Mouse (Mus musculus): Measurements from ENCODE around the gene Calml3.
"Not testable (repeated sequence)": the region's sequence is repeated elsewhere in the genome, so short reads cannot be mapped to it uniquely, and the experiment has no call there.

Calml3 gene

DNA sequence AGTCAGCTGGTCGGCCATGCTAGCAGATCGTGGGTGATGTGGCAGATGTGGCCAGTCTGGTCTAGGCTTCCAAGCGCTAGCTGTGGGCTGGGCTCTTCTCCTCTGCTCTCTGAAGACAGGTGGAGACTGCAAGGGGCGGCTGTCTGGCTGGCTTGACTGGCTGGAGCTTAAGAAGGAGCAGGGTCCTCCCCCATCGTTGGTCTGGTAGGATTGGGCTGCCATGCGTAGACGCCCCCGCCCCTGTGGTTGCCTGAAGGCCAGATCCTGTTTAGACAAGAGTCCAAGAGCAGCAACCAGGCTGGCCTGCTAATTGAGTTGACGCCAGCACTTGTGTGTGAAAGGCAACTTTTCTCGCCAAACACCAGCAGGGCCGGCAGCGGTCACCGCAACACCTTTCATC is at the start of gene Calml3:
Gene Calml3, minus strand, starts transcription at position 131 of the 400 bp plus-strand sequence.
- DNase-seq (ENCODE audit: low read depth, low spot score): no peak

DNA sequence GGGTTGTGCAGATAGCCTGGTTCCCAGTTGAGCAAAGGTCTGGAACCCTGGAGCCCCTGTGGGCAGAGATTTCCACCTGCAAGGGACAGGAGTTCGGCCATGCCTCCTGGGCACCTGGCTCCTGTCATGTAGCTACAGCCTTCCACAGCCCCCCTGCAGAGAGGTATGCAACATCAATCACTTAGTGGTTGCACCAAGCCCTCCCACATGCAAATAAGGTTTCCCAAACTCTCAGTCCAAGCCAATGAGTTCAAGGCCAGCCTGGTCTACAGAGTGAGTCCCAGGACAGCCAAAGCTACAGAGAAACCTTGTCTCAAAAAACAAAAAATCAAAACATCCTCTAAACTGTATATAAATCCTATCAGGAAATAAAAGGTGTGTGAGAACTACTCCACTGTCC is 46.2 kb upstream of the Calml3 start:
- DNase-seq (ENCODE audit: low read depth, low spot score): no peak

DNA sequence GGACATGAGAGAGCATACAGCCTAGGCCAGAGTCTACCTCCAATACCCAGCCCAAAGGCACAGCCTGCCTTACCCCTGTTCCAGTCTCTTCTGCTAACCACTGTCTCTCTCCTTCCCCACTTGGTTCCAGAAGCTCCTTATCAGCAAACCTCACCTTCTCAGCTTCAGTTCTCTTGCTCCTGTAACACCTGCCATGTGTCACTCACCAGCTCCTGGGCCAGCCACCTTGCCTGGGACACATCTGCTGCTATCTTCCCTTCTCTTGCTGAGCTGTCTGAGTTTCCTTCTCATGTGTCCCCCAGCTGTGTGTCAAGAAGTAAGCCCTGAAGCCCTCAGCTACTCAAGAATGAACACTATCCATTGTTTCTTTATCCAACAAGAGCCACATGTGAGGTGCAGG is 36.5 kb upstream of the Calml3 start:
- DNase-seq (ENCODE audit: low read depth, low spot score): not testable (repeated sequence)

DNA sequence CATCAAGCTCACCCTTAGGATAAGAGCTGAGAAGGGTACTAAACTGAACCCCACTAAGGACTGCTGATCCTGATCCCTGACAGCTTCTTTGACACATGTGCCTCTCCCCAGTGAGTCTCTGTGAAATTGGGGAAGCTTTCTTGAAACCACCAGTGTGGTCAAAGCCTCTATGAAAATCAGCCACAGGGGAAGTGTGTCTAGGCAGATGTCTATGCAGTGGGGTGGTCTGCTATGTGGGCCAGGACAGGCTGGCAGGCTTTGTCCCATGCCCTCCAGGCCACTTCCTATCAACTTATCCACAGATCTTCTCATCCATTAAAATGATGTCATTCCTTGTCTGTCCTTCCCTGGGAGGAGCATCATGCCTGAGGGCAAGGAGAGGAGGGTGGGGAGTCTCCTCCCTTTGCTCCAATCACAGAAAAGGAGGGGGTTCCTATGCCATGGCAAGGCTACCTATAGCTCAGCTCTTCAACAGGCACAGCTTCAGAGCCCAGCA is 33.2 kb upstream of the Calml3 start, which contains the start of gene Calm4:
Gene Calm4, plus strand, starts transcription at position 446 of the 496 bp plus-strand sequence.
- not testable (repeated sequence) for DNase-seq (ENCODE audit: low read depth, low spot score)

DNA sequence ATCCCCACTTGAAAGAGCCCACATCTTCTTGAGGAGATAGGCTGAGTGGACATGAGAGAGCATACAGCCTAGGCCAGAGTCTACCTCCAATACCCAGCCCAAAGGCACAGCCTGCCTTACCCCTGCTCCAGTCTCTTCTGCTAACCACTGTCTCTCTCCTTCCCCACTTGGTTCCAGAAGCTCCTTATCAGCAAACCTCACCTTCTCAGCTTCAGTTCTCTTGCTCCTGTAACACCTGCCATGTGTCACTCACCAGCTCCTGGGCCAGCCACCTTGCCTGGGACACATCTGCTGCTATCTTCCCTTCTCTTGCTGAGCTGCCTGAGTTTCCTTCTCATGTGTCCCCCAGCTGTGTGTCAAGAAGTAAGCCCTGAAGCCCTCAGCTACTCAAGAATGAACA is 29.5 kb upstream of the Calml3 start:
- not testable (repeated sequence) for DNase-seq (ENCODE audit: low read depth, low spot score)

DNA sequence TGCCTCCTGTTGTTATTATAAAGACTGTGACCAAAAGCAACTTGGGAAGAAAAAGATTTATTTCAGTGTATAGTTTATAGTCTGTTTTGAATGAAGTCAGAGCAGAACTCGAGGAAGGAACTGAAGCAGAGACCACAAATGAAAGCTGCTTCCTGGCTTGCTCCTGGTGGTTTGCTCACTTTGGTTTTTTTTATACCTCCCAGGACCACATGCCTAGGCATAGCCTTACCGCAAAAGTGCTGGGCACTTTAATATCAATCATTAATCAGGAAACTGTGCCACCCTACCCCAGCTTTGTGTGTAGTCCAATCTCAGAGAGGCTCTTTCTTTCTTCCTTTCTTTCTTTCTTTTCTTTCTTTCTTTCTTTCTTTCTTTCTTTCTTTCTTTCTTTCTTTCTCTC is 28.3 kb upstream of the Calml3 start:
- DNase-seq (ENCODE audit: low read depth, low spot score): no peak

DNA sequence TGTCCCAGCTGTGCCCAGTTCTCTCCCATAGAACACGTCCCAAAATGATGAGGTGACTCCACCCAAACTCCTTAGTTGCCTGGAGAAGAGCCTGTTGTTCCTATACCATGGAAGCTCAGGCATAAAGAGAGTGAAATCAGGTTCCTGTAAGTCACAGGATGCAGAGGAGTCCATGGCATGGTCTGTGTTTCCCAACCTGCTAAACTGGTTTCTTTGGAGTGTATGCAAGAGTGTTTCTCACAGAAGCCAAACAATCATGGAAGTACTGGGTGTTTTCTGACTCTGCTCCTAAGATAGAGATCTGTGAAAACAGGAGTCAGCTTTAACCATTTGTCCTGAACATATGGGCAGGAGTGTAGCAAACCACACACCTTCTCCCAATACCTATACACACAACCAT is 27.9 kb upstream of the Calml3 start:
- no peak for DNase-seq (ENCODE audit: low read depth, low spot score)

DNA sequence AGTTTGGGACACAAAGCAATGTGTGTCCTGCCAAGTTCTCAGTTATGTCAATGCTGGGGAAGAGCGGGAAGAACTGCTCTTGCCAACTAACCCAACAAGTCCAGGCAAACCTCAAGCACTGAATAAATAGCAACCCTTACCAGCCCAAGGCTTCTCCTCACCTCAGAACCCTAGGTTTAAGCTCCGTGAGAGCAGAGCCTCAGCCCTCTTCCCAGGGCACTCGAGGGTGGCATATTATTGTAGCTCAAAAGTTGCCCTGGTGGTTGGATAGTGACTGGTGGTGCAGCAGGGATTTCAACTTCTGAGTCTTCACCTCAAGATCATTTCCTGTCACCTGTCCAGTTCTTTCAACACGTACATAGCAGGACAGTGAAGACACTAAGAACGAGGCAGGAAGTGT is 27.4 kb upstream of the Calml3 start:
- DNase-seq (ENCODE audit: low read depth, low spot score): no peak

DNA sequence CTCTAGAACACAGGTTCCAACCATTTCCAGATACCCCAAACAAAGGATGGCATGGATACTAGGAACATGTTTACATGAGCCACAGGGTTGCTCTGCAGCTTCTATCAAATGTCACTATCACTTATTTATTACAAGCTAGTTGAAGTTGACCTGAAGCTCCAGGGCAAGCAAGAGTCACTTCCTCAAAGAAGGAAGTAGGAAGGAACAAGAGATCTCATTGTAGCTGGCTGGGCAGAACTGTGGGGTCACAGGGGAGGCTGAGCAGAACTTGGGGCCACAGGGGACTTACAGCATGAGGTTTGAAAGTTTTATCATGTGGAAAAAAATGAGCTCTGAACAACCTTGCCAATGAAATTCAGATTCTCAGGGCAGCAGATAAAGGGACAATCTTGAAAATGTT is 21.6 kb upstream of the Calml3 start:
- no peak for DNase-seq (ENCODE audit: low read depth, low spot score)

DNA sequence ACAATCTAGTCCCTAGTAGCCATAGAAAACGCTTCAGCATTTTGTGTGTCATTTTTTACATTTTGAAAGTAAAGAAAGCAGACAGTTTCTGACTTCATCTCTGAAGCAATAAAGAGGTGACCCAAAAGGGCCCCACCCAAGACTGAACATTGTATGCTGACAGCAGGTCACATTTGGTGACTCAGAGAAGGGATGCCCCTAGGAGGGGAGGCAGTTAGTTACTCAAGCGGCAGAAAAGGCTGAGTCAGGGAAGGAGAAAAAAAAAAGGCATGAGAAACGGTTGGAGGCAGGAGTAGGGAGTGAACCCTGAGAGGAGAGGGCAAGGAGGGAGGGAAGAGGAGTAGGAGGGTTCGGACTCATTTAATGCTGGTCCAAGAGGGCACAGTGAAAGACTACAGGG is 18.0 kb upstream of the Calml3 start:
- DNase-seq (ENCODE audit: low read depth, low spot score): no peak

DNA sequence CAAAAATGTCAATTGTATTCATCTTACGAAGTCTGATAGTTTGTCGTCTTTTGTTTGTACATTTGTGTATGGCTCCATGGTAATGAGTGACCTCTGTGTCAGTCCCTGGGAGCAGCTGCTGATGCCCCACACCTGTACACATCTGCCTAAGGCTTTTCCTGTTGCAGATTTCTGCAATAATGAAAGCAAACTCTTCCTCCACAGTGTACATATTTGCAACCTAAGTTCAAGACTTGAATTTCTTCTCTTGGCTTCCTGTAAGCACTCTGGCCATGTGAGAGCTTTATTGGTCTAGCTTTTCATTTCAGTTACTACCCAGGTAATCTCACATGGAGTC is 14.6 kb upstream of the Calml3 start:
- no peak for DNase-seq (ENCODE audit: low read depth, low spot score)

DNA sequence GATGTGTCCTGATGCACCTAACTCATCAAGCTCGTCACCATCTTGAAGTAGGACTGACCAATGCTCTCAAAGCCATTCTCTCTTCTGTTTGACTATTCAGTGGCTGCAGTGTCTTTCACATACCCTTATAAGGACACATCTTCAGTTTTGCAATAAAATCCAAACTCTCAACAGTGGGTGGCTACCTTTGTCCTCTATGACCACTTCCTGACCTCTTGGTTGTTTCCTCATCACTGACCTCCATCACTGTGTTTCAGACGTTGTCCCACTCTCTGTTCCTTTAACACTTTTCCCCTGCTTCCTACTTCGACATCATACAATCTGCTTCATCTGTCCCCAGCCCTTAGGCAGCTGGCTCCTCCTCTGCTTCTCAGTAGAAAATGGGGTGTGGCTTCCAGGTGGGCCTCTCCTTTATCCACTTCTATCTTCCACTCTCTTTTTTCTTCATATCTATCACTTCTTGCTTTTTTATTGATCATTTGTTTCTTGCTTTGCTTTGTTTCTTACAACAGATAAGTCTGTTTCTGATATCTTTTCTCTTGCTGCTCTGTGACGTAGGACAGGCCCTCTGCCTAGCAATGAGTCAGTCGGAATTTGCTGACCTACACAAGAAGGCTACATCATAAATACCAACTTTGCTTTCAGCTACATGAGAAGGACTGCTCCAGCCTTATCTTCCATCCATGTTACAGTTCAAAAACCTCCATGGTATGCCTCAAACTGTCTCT is 14.1 kb upstream of the Calml3 start:
- DNase-seq (ENCODE audit: low read depth, low spot score): no peak

DNA sequence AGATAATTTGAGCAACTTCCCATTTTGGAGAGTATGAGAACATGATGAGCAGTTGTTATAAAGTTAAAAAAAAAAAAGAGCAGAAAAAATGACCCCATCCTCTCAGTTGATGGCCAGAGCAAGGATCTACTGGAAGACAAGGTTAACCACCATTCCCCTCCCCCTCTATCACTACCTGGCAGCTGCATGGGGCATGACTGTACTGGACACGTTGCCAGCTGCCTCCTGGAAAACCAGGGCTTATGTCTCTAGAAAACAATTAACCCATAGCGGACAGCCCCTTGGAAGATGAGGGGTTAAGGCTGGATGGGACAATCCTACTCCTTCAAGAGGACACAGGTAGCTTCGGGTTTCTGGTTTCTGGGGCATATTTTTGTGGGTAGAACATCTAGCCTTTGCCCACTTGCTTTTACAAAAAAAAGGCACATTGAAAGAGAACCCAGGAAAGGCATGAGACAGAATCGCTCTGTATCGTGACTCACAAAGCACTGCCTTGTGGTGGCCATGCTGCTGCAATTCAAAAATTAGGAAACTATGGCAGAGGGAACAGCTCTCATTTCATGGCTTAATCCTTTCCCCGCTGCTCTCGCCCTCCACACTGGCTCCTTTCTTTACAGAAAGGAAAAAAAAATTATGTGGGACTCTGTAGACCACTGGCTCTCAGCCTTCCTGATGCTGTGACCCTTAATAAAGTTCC is 3.2 kb upstream of the Calml3 start:
- no peak for DNase-seq (ENCODE audit: low read depth, low spot score)

DNA sequence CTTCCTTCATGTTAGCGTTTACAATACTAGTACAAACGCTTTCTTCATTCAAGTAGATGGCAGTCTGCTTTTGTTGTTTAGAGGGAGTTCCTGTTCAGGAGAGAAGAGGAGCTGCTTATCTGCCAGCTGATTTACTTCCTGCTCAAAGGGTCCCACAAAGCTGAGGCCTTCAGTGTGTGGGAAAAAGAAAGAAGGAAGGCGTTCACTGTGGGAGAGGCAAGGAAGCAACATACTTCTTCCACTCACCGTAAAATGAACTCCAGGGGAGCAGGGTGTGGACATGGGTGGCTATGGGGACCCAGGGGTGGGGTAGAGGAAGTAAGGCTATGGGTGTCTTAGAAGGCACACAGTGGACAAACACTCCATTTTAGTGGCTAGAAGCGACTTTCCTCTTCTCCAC is 1.5 kb upstream of the Calml3 start:
- DNase-seq (ENCODE audit: low read depth, low spot score): no peak

DNA sequence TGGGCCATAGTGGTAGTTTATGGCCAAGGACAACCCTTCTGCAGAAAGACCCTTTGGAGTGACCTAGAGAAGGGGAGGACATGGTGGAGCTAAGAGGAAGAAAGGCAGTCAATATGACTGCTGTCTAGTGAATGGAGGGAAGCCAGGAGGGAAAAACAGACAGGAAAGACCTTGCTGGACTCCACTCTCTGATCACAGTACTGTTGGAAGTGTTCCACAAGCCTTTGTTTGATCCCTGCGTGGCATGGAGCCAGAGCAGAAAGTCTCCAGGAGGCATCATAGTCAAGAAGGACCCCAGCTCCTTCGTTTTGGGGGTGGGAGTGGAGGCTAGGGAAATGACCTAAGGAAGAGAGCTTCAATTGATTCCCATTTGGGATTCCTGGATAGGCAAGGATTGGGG is 1.0 kb upstream of the Calml3 start:
- DNase-seq (ENCODE audit: low read depth, low spot score): no peak

DNA sequence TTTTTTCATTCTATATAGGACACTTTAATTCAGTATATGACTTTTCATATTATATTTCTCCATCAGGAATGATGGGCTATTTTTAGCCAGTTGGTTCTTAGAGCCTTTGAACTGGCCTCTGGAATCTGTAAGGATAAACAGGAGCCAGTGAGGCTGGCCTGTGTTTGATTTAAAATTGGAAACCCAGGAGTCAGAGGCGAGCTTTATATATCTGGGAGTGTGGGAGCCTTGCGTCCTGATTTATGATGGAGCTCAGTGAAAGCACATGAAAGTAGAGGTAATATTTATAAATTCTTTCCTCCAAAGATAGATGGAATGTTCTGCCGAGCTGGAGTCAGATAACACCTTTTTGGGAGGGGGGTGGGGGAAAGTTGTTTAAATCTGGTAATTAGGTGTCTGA is 4.7 kb downstream of the Calml3 start:
- DNase-seq (ENCODE audit: low read depth, low spot score): no peak

DNA sequence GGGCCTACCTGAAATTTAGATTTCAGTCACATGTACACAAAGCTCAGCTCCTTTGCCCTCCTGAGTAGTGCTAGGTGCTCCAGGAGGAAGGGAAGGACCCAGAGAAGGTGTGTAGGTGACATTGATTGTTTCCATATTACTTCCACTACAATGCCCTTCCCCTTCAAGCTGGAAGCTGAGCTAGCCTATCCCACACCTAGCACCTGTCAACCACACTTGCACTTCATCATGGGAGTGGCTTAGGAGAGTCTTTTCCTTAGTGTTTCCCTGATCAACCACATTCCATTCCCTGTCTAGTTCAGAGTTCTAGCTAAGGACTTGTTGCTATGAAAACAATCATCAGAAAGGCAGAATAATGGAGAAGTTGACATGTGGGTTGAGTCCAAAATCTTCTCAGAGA is 5.4 kb downstream of the Calml3 start:
- DNase-seq (ENCODE audit: low read depth, low spot score): no peak

DNA sequence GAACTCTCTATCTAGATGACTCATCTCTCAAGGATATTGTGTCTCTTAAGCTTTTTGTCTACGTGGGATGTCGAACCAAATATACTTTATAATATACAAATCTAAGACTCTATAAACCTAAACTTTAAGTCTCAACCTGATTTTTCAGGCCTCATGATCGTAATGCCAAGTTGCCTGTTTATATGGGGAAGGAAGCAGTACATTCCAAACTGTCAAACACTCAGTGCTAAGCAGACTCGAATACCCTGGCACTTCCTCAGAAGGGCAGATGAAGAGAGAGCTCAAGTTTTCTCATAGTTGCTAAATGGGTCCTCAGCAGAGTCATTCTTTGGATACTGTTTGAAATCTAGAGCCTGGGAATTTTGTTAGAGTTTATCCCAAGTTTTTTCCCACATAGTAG is 7.5 kb downstream of the Calml3 start:
- DNase-seq (ENCODE audit: low read depth, low spot score): no peak

DNA sequence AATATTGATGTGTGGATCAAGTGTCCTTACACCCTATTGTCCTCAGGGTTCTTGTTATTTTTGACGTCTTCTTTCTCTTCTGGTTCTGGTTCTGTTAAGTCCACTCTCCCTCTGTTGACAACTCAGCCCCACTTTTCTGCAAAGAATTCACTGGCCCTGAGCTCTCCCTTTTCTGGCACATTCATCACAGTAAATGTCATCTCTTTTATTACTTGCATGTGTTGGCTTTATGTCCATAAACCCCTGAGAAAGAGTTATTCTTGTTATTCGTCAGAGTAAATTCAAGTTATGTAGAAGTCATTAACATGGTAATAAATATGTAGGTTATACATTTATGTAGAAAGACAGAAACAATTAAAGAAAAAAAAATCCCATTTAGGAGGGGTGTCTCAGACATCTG is 14.6 kb downstream of the Calml3 start:
- DNase-seq (ENCODE audit: low read depth, low spot score): no peak

DNA sequence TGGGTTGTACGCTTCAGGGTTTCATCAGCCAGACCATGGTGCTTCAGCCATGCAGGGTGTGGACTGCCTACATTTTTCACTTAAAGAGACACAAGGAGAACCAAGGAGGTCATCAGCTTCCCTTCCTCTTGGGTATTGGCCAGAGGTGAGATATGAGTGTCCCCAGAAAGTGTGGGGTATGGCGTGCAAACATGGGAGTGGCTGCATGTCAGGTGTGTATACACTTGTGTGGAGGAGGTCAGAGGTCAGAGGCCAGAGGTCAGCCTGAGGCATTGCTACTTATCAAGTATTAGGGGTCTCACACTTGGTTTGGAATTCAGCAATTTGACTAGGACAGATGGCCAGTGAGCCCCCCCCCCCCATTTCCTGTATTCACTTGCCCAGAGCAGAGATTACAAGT is 15.5 kb downstream of the Calml3 start:
- no peak for DNase-seq (ENCODE audit: low read depth, low spot score)

DNA sequence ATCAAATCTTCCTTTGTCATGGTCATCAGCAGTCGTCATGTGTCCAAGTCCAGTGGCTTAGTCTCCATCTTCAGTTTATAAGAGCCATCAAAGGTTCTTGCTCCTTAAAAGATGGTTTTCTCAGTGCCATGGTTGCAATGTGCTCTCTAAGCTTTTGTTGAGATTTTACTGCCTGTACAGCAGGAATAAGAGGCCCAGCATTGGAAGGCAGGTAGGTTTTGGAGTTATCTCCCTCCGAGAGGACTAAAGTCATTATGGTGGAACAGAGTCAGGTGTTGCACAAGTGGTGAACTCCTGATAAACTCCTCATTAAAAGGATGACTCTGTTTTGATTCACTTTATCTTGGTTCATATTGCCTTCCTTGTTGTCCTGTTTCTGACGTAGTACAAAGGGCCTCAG is 16.5 kb downstream of the Calml3 start:
- no peak for DNase-seq (ENCODE audit: low read depth, low spot score)

DNA sequence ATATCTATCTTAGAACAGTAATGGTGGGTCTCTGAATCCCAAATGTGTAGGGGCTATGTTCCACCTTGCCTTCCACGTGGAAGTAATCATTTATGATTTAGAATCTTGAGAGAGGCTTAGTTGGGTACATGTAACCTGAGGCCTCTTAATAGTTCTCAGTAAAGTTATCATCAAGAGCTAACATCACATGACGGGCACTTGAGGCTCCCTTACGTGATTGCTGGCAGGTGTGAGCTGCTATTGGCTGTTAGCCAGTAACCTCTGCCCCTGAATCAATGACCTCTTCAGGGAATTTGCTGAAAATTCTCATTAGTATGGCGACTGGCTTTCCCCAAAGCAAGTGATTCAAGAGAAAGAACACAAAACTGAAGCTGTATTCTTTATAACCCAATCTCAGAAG is 17.0 kb downstream of the Calml3 start:
- no peak for DNase-seq (ENCODE audit: low read depth, low spot score)

DNA sequence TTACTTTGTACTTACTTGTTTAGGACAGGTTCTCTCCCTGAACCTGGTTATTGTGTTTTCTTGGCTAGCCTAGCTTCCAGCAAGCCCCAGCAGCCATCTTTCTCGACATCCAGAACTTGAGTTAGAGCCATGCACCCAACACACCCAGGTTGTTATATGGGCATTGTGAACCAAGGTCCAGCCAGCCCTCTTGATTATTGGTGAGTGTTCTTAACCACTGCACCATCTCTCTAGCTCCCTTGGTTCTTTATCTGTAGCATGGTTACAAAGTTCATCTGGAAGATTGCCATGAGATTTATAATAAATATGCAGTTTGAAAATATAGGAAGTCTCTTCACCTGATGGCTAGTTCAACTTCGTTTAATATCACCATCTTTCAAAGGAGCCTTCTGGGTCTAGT is 20.5 kb downstream of the Calml3 start:
- no peak for DNase-seq (ENCODE audit: low read depth, low spot score)

All from embryo, embryonic 11.5 days (tissue).